Mouse (Mus musculus) MEL (cell line): ENCODE data around the gene Gm5771.
"Not testable (repeated sequence)": the region's sequence is repeated elsewhere in the genome, so short reads cannot be mapped to it uniquely, and the experiment has no call there.

ENCODE experiments used
- CTCF ChIP-seq, 3 experiments: IDR thresholded peaks in 2 of 3; conservative IDR thresholded peaks in 1 of 3; 2 replicates each; pipeline ENCODE4 v1.5.1; 2011 to 2012; ENCODE audit warnings: low read length in 3 of 3, low read depth in 2 of 3, mild to moderate bottlenecking in 2 of 3, improper control_type of control experiment in 1 of 3, inconsistent platforms in 1 of 3, mixed read lengths in 1 of 3, moderate library complexity in 1 of 3; ENCODE audit not compliant: control insufficient read depth in 1 of 3, insufficient read depth in 1 of 3, poor library complexity in 1 of 3, severe bottlenecking in 1 of 3
- MAFK ChIP-seq: IDR thresholded peaks from 2 replicates; pipeline ENCODE4 v1.6.1; 2011; ENCODE audit warnings: low read depth, mild to moderate bottlenecking, low read length, improper control_type of control experiment, borderline replicate concordance
- MAZ ChIP-seq: IDR thresholded peaks from 2 replicates; pipeline ENCODE4 v1.6.1; 2012; ENCODE audit warnings: low read depth, mild to moderate bottlenecking, inconsistent platforms, low read length, improper control_type of control experiment
- NRF1 ChIP-seq: IDR thresholded peaks from 2 replicates; pipeline ENCODE4 v1.6.1; 2014; ENCODE audit warnings: low read depth, mild to moderate bottlenecking, inconsistent platforms, low read length, improper control_type of control experiment, moderate library complexity; ENCODE audit not compliant: poor library complexity, insufficient read depth, severe bottlenecking
- POLR2A ChIP-seq, 2 experiments: IDR thresholded peaks; 2 replicates each; pipeline ENCODE4 v1.6.1; 2011 to 2012; ENCODE audit warnings: low read length in 2 of 2, mild to moderate bottlenecking in 2 of 2, control low read depth in 1 of 2, improper control_type of control experiment in 1 of 2, low read depth in 1 of 2, moderate library complexity in 1 of 2; ENCODE audit not compliant: control insufficient read depth in 1 of 2, insufficient read depth in 1 of 2, poor library complexity in 1 of 2
- SMC3 ChIP-seq: IDR thresholded peaks from 2 replicates; pipeline ENCODE4 v1.6.1; 2011; ENCODE audit warnings: low read depth, low read length, improper control_type of control experiment
- TBP ChIP-seq: IDR thresholded peaks from 2 replicates; pipeline ENCODE4 v1.8.0; 2011; ENCODE audit warnings: low read depth, low read length, improper control_type of control experiment
- USF1 ChIP-seq: IDR thresholded peaks from 2 replicates; pipeline ENCODE4 v1.6.1; 2014; ENCODE audit warnings: low read depth, mild to moderate bottlenecking, inconsistent platforms, low read length, improper control_type of control experiment, moderate library complexity

- TF ChIP-seq CTCF (IDR thresholded peaks at IDR 0.05 in 2 of 3, conservative IDR thresholded peaks at IDR 0.05 in 1 of 3; ENCODE audit: control insufficient read depth in 1 of 3, insufficient read depth in 1 of 3, low read depth in 2 of 3, low read length in 3 of 3, poor library complexity in 1 of 3, severe bottlenecking in 1 of 3); TBP; POLR2A (IDR thresholded peaks at IDR 0.05; ENCODE audit: control insufficient read depth in 1 of 2, insufficient read depth in 1 of 2, low read depth in 1 of 2, low read length in 2 of 2, poor library complexity in 1 of 2); USF1; MAZ; NRF1; SMC3; MAFK: not testable (repeated sequence)
Measured at GRCm38 (mm10) chr6:41373772-41374171, 18.4 kb upstream of the Gm5771 start.
